Mouse (Mus musculus) lung, adult 2 months (tissue): ENCODE data around the gene Itfg2. TPM values are rescaled to one million over a fixed set of nuclear protein-coding genes. Genes with fewer than 3 reads are reported as not detected.

ENCODE experiments used
- DNase-seq: peaks from one replicate; pipeline ENCODE4 v3.0.0; 2022
- H3K4me1 ChIP-seq: fragments of 200-500 bp; 2 replicates; pipeline ENCODE4 v1.6.1; 2011; ENCODE audit warnings: low read length; ENCODE audit not compliant: control insufficient read depth, insufficient read depth
- H3K4me3 ChIP-seq: fragments of 200-500 bp; replicated peaks from 2 replicates; pipeline ENCODE3; 2011; ENCODE audit warnings: low read depth, mild to moderate bottlenecking, control low read depth, low read length; ENCODE audit errors: extremely low read depth
- CTCF ChIP-seq: fragments of 200-500 bp; IDR thresholded peaks from 2 replicates; pipeline ENCODE4 v1.5.1; 2011; ENCODE audit warnings: mild to moderate bottlenecking, low read length, control low read depth; ENCODE audit not compliant: insufficient read depth
- POLR2A ChIP-seq: fragments of 200-500 bp; IDR thresholded peaks from 2 replicates; pipeline ENCODE4 v1.6.1; 2011; ENCODE audit warnings: low read depth, mild to moderate bottlenecking, control low read depth, low read length, borderline replicate concordance; ENCODE audit errors: extremely low read depth
- WGBS: fragments of 180-500 bp; shearing (Covaris S2); methylation state at CpG from one replicate; pipeline ENCODE4 v1.1.7; 2018; 5-methylcytosine and 5-hydroxymethylcytosine counted together
- polyA plus RNA-seq: library from polyadenylated mRNA; depleted of rRNA; stranded (reverse); fragments of >200 nt; gene quantifications from 2 replicates; pipeline ENCODE4 v1.2.3, GENCODE M21; 2012; rRNA removed

Gene Itfg2
- polyA plus RNA-seq, 1 experiment, result 31.5 TPM

- no peak for DNase-seq
- H3K4me1 ChIP-seq, result no peaks in the 10 kb centered on the region
- TF ChIP-seq POLR2A (no peak), CTCF (no peak)
- no peak overlapping the region for H3K4me3 ChIP-seq
- 93% methylated on average over 5 of the region's 5 CpGs for WGBS
Observed at GRCm38 (mm10) chr6:128370040-128370439, 54.7 kb downstream of the Itfg2 start.

DNA sequence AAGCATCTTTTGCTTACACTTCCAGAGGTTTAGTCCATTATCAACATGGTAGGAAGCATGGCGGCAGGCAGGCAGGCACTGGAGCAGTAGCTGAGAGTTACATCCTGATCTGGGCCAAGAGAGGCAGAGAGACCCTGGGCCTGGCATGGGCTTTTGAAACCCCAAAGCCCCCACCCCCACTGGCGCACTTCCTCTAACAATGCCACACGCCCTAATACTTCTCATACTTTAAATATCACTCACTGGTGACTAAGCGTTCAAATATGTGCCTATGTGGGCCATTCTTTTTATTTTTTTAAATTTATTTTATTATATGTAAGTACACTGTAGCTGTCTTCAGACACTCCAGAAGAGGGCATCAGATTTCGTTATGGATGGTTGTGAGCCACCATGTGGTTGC is 58.3 kb downstream of the Itfg2 start:
- no peak for TF ChIP-seq POLR2A
- H3K4me3 ChIP-seq, result no peak overlapping the region
- DNase-seq, result no peak
- H3K4me1 ChIP-seq, result peaks cover 3% of the 10 kb centered on the region; the same call in 1 of the 2 replicates
- WGBS, result 84% methylated on average over 5 of the region's 5 CpGs

- H3K4me1 ChIP-seq, result peaks cover 3% of the 10 kb centered on the region; the same call in 1 of the 2 replicates
- TF ChIP-seq POLR2A (no peak), CTCF (no peak)
- H3K4me3 ChIP-seq, result no peak overlapping the region
- no peak for DNase-seq
- 56% methylated on average over 6 of the region's 6 CpGs for WGBS
Observed at GRCm38 (mm10) chr6:128364721-128365120, 60.0 kb downstream of the Itfg2 start.

DNA sequence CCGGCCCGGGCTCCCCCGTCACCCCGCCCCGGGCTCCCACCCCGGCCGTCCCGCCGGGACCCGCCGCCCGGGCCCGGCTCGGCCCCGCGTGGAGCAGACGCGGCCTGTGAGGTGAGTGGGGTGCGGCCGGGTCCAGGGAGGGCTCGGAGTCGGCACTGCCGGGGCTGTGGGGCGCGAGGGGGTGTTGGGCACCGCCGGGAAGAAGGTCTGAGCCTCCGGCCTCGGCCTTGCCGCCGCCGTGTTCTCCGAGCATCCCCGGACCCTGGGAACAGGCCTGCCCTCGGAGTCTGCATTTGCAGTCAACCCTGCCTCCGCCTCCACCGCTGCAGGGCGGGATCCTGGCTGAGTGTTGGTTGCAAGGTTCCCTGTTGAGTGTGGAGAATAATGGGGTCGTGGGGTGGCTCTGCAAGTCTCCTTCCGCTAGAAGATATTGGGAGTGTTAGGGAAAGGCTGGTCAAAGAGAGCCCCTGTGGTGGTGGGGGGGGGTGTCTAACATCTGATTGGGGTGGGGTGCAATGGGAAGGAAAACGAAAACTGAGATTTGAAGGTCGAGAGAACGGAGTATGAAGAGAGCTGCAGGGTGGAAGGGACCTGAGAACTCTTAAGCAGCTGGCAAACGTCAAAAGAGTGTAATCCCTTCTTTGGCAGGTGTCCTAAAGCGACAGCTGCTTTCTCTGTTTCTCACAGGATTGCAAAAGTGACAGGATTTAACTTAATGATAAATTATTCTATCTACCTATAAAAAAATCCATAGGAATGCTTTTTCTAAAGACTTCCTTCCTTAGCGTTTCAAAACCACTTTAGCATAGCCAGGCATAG is 61.5 kb downstream of the Itfg2 start:
- Histone ChIP-seq H3K4me3 (peak overlapping the region; percentile 33), H3K4me1 (peaks cover 3% of the 10 kb centered on the region; the same call in 1 of the 2 replicates)
- TF ChIP-seq CTCF (no peak), POLR2A (no peak)
- DNase-seq, result no peak
- 4% methylated on average over 46 of the region's 46 CpGs for WGBS

DNA sequence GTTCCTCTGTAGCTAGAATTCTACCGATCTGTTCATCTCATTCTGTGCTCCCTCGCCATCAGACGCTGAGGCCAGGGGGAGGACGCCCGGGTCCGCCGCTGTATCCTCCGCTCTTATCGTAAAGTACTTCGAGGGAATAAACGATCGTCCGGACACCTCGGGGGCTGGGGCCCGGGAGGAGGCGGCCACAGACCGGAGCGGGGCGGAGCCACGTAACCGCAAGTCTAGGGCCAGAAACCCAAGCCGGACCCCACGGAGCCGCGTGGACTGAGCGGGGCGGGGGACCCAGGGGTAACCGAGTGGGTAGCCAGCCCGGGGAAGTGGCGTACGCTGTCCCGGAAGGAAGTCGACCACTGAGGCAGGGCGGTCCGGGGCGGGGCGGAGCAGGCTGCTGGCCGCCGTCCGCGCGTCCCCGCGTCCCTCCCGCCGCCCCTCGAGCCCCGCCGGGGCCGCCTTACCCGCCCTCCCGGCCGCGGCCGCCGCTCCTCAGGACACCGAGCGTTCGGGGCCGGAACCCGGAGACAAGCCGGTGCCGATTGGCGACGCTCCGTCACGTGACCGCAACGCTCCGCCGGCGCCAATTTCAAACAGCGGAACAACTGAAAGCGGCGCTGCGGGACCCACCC is 62.2 kb downstream of the Itfg2 start, which contains the start of the genes Rhno1 and Foxm1:
Gene Rhno1, minus strand, starts transcription at position 531 of the 626 bp plus-strand sequence.
Gene Foxm1, plus strand, starts transcription at position 587 of the 626 bp plus-strand sequence.
- Histone ChIP-seq H3K4me1 (peaks cover 3% of the 10 kb centered on the region; the same call in 1 of the 2 replicates), H3K4me3 (peak within 1 kb of the TSS; percentile 67)
- 1% methylated on average over 63 of the region's 76 CpGs for WGBS
- TF ChIP-seq CTCF, result no peak
- 0 out of 2 replicates have a peak, but pooled peaks have one; percentile 24 for TF ChIP-seq POLR2A
- peak; percentile 84 for DNase-seq

- H3K4me3 ChIP-seq, result peak overlapping the region; percentile 67
- no peak for DNase-seq
- no peak for TF ChIP-seq CTCF
- 15% methylated on average over 9 of the region's 9 CpGs for WGBS
- peaks cover 3% of the 10 kb centered on the region; the same call in 1 of the 2 replicates for H3K4me1 ChIP-seq
Observed at GRCm38 (mm10) chr6:128361901-128362300, 62.8 kb downstream of the Itfg2 start.

Other genes with a start within 250 kb of the Itfg2 start
- gene Tead4, start 124.1 kb downstream of the Itfg2 start, polyA plus RNA-seq, result 13.6 and 16.6 TPM in 2 replicates
- 15.7 and 21.5 TPM in 2 replicates for gene Tulp3, start 69.1 kb downstream of the Itfg2 start, polyA plus RNA-seq
- gene Rhno1, start 62.0 kb downstream of the Itfg2 start, polyA plus RNA-seq, result 8.1 and 11.8 TPM in 2 replicates
- 3.0 and 5.5 TPM in 2 replicates for gene Foxm1, start 62.0 kb downstream of the Itfg2 start, polyA plus RNA-seq
- gene Tex52, start 49.5 kb downstream of the Itfg2 start, polyA plus RNA-seq, result 0.10 and 0.18 TPM in 2 replicates
- not detected in 2 replicates for gene Gm44596, start 49.4 kb downstream of the Itfg2 start, polyA plus RNA-seq
- gene Nrip2, start 25.6 kb downstream of the Itfg2 start, polyA plus RNA-seq, result 0.31 and 0.45 TPM in 2 replicates
- gene Fkbp4, start 13.7 kb upstream of the Itfg2 start, polyA plus RNA-seq, result 85.8 and 106 TPM in 2 replicates
- 0.31 and 0.54 TPM in 2 replicates for gene Pzp, start 101.8 kb upstream of the Itfg2 start, polyA plus RNA-seq
- gene A2ml1, start 156.7 kb upstream of the Itfg2 start, polyA plus RNA-seq, result 2.8 and 5.1 TPM in 2 replicates
- gene Klrb1a, start 198.6 kb upstream of the Itfg2 start, polyA plus RNA-seq, result 0.52 and 1.8 TPM in 2 replicates
- gene Clec2h, start 237.5 kb upstream of the Itfg2 start, polyA plus RNA-seq, result 0.17 TPM in 1 of 2 replicates, not detected in the other